Mouse (Mus musculus): ENCODE results near the gene Itga2. TPM values are rescaled to one million over a fixed set of nuclear protein-coding genes. Genes with fewer than 3 reads are reported as not detected.
A peak's percentile ranks its signal among the peaks of the same experiment; 100 is the strongest.

The Itga2 gene
- polyA plus RNA-seq, 1 experiment from 2014 or later, result 1.2 TPM

GRCm38 (mm10) chr13:114834580-114834979 is 97.3 kb downstream of the Itga2 start:
- Histone ChIP-seq H3K27ac (no peak overlapping the region), H3K36me3 (peaks cover 8% of the 10 kb centered on the region; the same call in 1 of the 2 replicates), H3K9me3 (no peaks in the 10 kb centered on the region), H3K4me1 (peaks cover 6% of the 10 kb centered on the region; the same call in 1 of the 2 replicates), H3K27me3 (ENCODE audit: insufficient read depth, poor library complexity, severe bottlenecking) (no peaks in the 10 kb centered on the region), H3K4me3 (no peak overlapping the region)
- DNase-seq (ENCODE audit: low spot score), result no peak
- WGBS, result 60% methylated on average over 2 of the region's 2 CpGs

GRCm38 (mm10) chr13:114833351-114833750 is 98.5 kb downstream of the Itga2 start:
- Histone ChIP-seq H3K27ac (no peak overlapping the region), H3K27me3 (ENCODE audit: insufficient read depth, poor library complexity, severe bottlenecking) (no peaks in the 10 kb centered on the region), H3K4me3 (no peak overlapping the region), H3K36me3 (peaks cover 10% of the 10 kb centered on the region; the same call in 1 of the 2 replicates), H3K4me1 (peaks cover 1% of the 10 kb centered on the region; the same call in 1 of the 2 replicates), H3K9me3 (no peaks in the 10 kb centered on the region)
- WGBS, result 84% methylated on average over 4 of the region's 4 CpGs
- DNase-seq (ENCODE audit: low spot score), result no peak

- Histone ChIP-seq H3K36me3 (peaks cover 10% of the 10 kb centered on the region; the same call in 1 of the 2 replicates), H3K4me1 (0 out of 2 replicates have a peak, but pooled peaks cover under 1% of the 10 kb centered on the region), H3K9me3 (no peaks in the 10 kb centered on the region), H3K4me3 (no peak overlapping the region), H3K27ac (no peak overlapping the region), H3K27me3 (ENCODE audit: insufficient read depth, poor library complexity, severe bottlenecking) (no peaks in the 10 kb centered on the region)
- 76% methylated on average over 5 of the region's 5 CpGs for WGBS
- no peak for DNase-seq (ENCODE audit: low spot score)
Observed at GRCm38 (mm10) chr13:114832761-114833160, 99.1 kb downstream of the Itga2 start.

- peaks cover 11% of the 10 kb centered on the region; the same call in 1 of the 2 replicates for H3K4me1 ChIP-seq
- no peak for DNase-seq (ENCODE audit: low spot score)
- peaks cover 10% of the 10 kb centered on the region; the same call in 1 of the 2 replicates for H3K36me3 ChIP-seq
- H3K9me3 ChIP-seq, result no peaks in the 10 kb centered on the region
- no peak overlapping the region for H3K27ac ChIP-seq
- no peaks in the 10 kb centered on the region for H3K27me3 ChIP-seq (ENCODE audit: insufficient read depth, poor library complexity, severe bottlenecking)
- 79% methylated on average over 4 of the region's 4 CpGs for WGBS
- H3K4me3 ChIP-seq, result no peak overlapping the region
Observed at GRCm38 (mm10) chr13:114831367-114831833, 100.5 kb downstream of the Itga2 start.

- Histone ChIP-seq H3K4me3 (no peak overlapping the region), H3K27ac (no peak overlapping the region), H3K4me1 (peaks cover 11% of the 10 kb centered on the region; the same call in 1 of the 2 replicates), H3K9me3 (no peaks in the 10 kb centered on the region), H3K36me3 (peaks cover 12% of the 10 kb centered on the region; the same call in 1 of the 2 replicates), H3K27me3 (ENCODE audit: insufficient read depth, poor library complexity, severe bottlenecking) (no peaks in the 10 kb centered on the region)
- DNase-seq (ENCODE audit: low spot score), result no peak
- 89% methylated on average over 6 of the region's 6 CpGs for WGBS
Observed at GRCm38 (mm10) chr13:114825377-114825855, 106.5 kb downstream of the Itga2 start.

- 91% methylated on average over 2 of the region's 2 CpGs for WGBS
- H3K9me3 ChIP-seq, result no peaks in the 10 kb centered on the region
- DNase-seq (ENCODE audit: low spot score), result no peak
- no peaks in the 10 kb centered on the region for H3K27me3 ChIP-seq (ENCODE audit: insufficient read depth, poor library complexity, severe bottlenecking)
- peaks cover 6% of the 10 kb centered on the region; the same call in 1 of the 2 replicates for H3K36me3 ChIP-seq
- H3K4me3 ChIP-seq, result no peak overlapping the region
- peaks cover 19% of the 10 kb centered on the region for H3K4me1 ChIP-seq
- H3K27ac ChIP-seq, result no peak overlapping the region
Observed at GRCm38 (mm10) chr13:114822871-114823270, 109.0 kb downstream of the Itga2 start.

GRCm38 (mm10) chr13:114818513-114818912 is 113.4 kb downstream of the Itga2 start:
- H3K4me3 ChIP-seq, result peak overlapping the region; percentile 82
- H3K4me1 ChIP-seq, result peaks cover 8% of the 10 kb centered on the region
- H3K27me3 ChIP-seq (ENCODE audit: insufficient read depth, poor library complexity, severe bottlenecking), result no peaks in the 10 kb centered on the region
- 33% methylated on average over 9 of the region's 9 CpGs for WGBS
- DNase-seq (ENCODE audit: low spot score), result no peak
- no peaks in the 10 kb centered on the region; the same call in 1 of the 2 replicates for H3K36me3 ChIP-seq
- H3K27ac ChIP-seq, result peak overlapping the region; percentile 86
- no peaks in the 10 kb centered on the region for H3K9me3 ChIP-seq

GRCm38 (mm10) chr13:114817751-114818360 is 114.0 kb downstream of the Itga2 start, which contains the start of gene Mocs2:
Gene Mocs2 (plus strand): TSS chr13:114818236.
- under 1% methylated on average over 39 of the region's 39 CpGs for WGBS
- no peaks in the 10 kb centered on the region for H3K27me3 ChIP-seq (ENCODE audit: insufficient read depth, poor library complexity, severe bottlenecking)
- peak; percentile 95 for DNase-seq (ENCODE audit: low spot score)
- H3K36me3 ChIP-seq, result no peaks in the 10 kb centered on the region; the same call in 1 of the 2 replicates
- H3K27ac ChIP-seq, result peak within 1 kb of the TSS; percentile 86
- H3K9me3 ChIP-seq, result no peaks in the 10 kb centered on the region
- H3K4me3 ChIP-seq, result peak within 1 kb of the TSS; percentile 82
- peaks cover 8% of the 10 kb centered on the region for H3K4me1 ChIP-seq

DNA sequence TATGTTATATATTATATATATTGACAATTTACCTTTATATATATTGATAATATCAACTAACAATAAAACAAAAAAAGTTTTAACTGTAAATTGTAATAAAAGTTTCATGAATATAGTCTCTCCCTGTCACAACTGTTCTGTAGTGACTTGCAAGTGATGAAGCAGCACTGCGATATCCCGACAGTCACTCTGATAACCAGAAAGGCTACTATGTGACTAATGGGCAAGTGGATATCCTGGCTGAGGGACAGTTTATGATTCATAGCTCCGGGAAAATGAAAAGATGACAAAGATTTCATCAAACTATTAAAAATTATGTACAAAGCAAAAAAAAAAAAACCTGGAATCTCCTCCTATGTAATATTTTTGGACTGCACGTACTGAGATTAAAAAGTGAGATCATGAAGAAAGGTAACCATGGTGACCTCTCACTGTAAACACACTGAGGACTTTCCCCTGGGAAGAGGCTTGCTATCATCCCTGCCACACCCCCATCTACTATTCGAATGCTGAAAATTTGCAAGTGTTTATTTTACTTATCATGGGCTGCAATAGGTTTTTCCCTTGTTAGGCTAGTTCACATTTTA is 122.2 kb downstream of the Itga2 start:
- DNase-seq (ENCODE audit: low spot score), result no peak
- Histone ChIP-seq H3K9me3 (no peaks in the 10 kb centered on the region), H3K4me1 (no peaks in the 10 kb centered on the region), H3K36me3 (no peaks in the 10 kb centered on the region), H3K4me3 (no peak overlapping the region), H3K27ac (no peak overlapping the region), H3K27me3 (ENCODE audit: insufficient read depth, poor library complexity, severe bottlenecking) (no peaks in the 10 kb centered on the region)
- WGBS, result 65% methylated on average over 5 of the region's 5 CpGs

DNA sequence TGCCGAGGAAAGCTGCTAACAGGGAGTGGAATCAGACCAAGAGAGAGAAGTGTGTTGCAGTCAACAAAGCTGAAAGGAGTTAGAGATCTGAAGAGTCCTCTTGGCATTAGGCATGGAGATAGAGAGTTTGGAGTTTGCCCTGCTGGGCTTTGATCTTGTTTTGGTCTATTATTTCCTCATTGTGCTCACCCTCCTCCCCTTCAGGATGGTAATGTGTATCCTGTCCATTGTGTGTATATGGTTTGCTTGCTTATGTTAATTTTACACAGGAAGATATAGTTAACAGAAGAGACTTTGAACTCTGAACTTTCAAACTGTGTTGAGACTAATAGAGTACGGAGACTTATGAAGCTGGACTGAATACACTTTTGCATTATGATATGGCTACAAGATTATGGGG is 128.9 kb downstream of the Itga2 start:
- Histone ChIP-seq H3K27me3 (ENCODE audit: insufficient read depth, poor library complexity, severe bottlenecking) (no peaks in the 10 kb centered on the region), H3K27ac (no peak overlapping the region), H3K9me3 (no peaks in the 10 kb centered on the region), H3K4me1 (no peaks in the 10 kb centered on the region), H3K4me3 (no peak overlapping the region), H3K36me3 (no peaks in the 10 kb centered on the region)
- no peak for DNase-seq (ENCODE audit: low spot score)
- 81% methylated on average over 2 of the region's 2 CpGs for WGBS

- WGBS, result 86% methylated on average over 3 of the region's 3 CpGs
- Histone ChIP-seq H3K27ac (no peak overlapping the region), H3K9me3 (no peaks in the 10 kb centered on the region), H3K36me3 (no peaks in the 10 kb centered on the region), H3K4me1 (no peaks in the 10 kb centered on the region), H3K4me3 (no peak overlapping the region), H3K27me3 (ENCODE audit: insufficient read depth, poor library complexity, severe bottlenecking) (no peaks in the 10 kb centered on the region)
- DNase-seq (ENCODE audit: low spot score), result no peak
Observed at GRCm38 (mm10) chr13:114801857-114802256, 130.0 kb downstream of the Itga2 start.

GRCm38 (mm10) chr13:114793250-114794030 is 138.5 kb downstream of the Itga2 start:
- Histone ChIP-seq H3K36me3 (no peaks in the 10 kb centered on the region), H3K4me3 (no peak overlapping the region), H3K9me3 (no peaks in the 10 kb centered on the region), H3K27me3 (ENCODE audit: insufficient read depth, poor library complexity, severe bottlenecking) (no peaks in the 10 kb centered on the region), H3K4me1 (no peaks in the 10 kb centered on the region), H3K27ac (no peak overlapping the region)
- DNase-seq (ENCODE audit: low spot score), result no peak
- WGBS, result 45% methylated on average over 6 of the region's 6 CpGs

All from heart, embryonic 10.5 days (tissue).